In genomic region chr11:117809407-117810311, GRCm38 (mm10) we compare ENCODE assay signal across 8 mouse cellular contexts. TPM values are rescaled to one million over a fixed set of nuclear protein-coding genes. Genes with fewer than 3 reads are reported as not detected.
A peak's percentile ranks its signal among the peaks of the same experiment; 100 is the strongest.
DNase-seq lines count a peak whose midpoint lies in the region; ATAC-seq and TF ChIP-seq lines count a peak whose summit lies in the region.

Gene Gm20708 (plus strand): TSS chr11:117809668.
Gene Syngr2 (plus strand): TSS chr11:117809668.

- peak; percentile 55 for TF ChIP-seq POLR2A in testis, adult 2 months (IDR thresholded peaks at IDR 0.05; ENCODE audit: control insufficient read depth, low read depth, low read length)

- H3K27me3 ChIP-seq in liver, embryonic 12.5 days (replicated peaks), result no peaks in the 10 kb centered on the region
- H3K27me3 ChIP-seq in testis, adult 2 months (ENCODE audit: control insufficient read depth, insufficient read depth, low read length), result no peaks in the 10 kb centered on the region

- intact Hi-C loops in gastrocnemius, postnatal 14 days (cut with DNase I; ENCODE audit: low total_unique reads), result no loop called here

- under 1% methylated on average over 57 of the region's 75 CpGs for whole genome bisulfite sequencing in liver, embryonic 12.5 days (ENCODE audit: insufficient replicate concordance)

- peak within 1 kb of the TSS; percentile 90 for H3K27ac ChIP-seq in liver, embryonic 12.5 days
- H3K27ac ChIP-seq in testis, adult 2 months (ENCODE audit: control insufficient read depth, insufficient read depth, low read depth, low read length), result peak within 1 kb of the TSS; percentile 2; the same call in 1 of the 2 replicates

- peak within 1 kb of the TSS; percentile 95 for H3K4me2 ChIP-seq in liver, embryonic 12.5 days

- no peaks in the 10 kb centered on the region for H3K9me3 ChIP-seq in liver, embryonic 12.5 days (replicated peaks)

- H3K36me3 ChIP-seq in liver, embryonic 12.5 days, result peaks cover 77% of the 10 kb centered on the region
- no peaks in the 10 kb centered on the region for H3K36me3 ChIP-seq in testis, adult 2 months (ENCODE audit: control insufficient read depth, insufficient read depth, low read length)

- no peak for TF ChIP-seq CTCF in testis, adult 2 months (IDR thresholded peaks at IDR 0.05; ENCODE audit: control insufficient read depth, insufficient read depth, insufficient replicate concordance, low read depth, low read length)

- H3K4me3 ChIP-seq in liver, embryonic 12.5 days, result peak within 1 kb of the TSS; percentile 85
- peak within 1 kb of the TSS; percentile 86 for H3K4me3 ChIP-seq in testis, adult 2 months (ENCODE audit: control insufficient read depth, low read depth, low read length)

- H3K4me1 ChIP-seq in liver, embryonic 12.5 days, result peaks cover 82% of the 10 kb centered on the region
- H3K4me1 ChIP-seq in testis, adult 2 months (ENCODE audit: control insufficient read depth, insufficient read depth, low read length), result peaks cover 18% of the 10 kb centered on the region

- peak; percentile 56 for DNase-seq in layer of hippocampus, adult 11-12 months (ENCODE audit: low spot score)
- no peak for DNase-seq in layer of hippocampus, adult 9-10 months (ENCODE audit: low spot score)
- peak; percentile 77 for DNase-seq in c-Kit-negative CD71-positive TER-119-positive erythroid progenitor cells, embryonic 14.5 days (ENCODE audit: low read depth, low spot score)
- DNase-seq in gastrocnemius, postnatal 14 days, result peak; percentile 75
- DNase-seq in induced T-regulatory cell, adult 2 months (ENCODE audit: low read depth), result peak; percentile 85

- ATAC-seq in liver, embryonic 12.5 days, result peak; percentile 73
- ATAC-seq in monocyte, adult 5-6 weeks (replicated peaks; ENCODE audit: insufficient number of reproducible peaks, low FRiP score, low TSS enrichment, poor library complexity, severe bottlenecking), result peak; percentile 36

- peak within 1 kb of the TSS; percentile 94 for H3K9ac ChIP-seq in liver, embryonic 12.5 days

RNA-seq across cellular contexts. Expression of gene Gm20708, which starts in this region (rescaled TPM):
- total RNA-seq in gastrocnemius, postnatal 14 days (2021), result 1 to 10 TPM in 1 of 2 experiments, under 1 TPM in 1; 0.73 to 1.5 TPM
- polyA plus RNA-seq in liver, embryonic 12.5 days (2016; fragmentation: Nextera tagmentation; extraction: Ambion mirVana), result 0.23 and 0.27 TPM in 2 replicates
- total RNA-seq in monocyte, adult 5-6 weeks (2017), result 3.7 to 10.5 TPM (median 5.6 TPM) in 3 replicates
- 1.0 TPM in 1 of 2 replicates, not detected in the other for polyA plus RNA-seq in testis, adult 2 months (2012; rRNA removed)

RNA-seq across cellular contexts. Expression of gene Syngr2, which starts in this region (rescaled TPM):
- 100 to 1,000 TPM; 104 to 111 TPM for total RNA-seq in gastrocnemius, postnatal 14 days (2021)
- 61.5 and 66.4 TPM in 2 replicates for polyA plus RNA-seq in liver, embryonic 12.5 days (2016; fragmentation: Nextera tagmentation; extraction: Ambion mirVana)
- total RNA-seq in monocyte, adult 5-6 weeks (2017), result 134 to 139 TPM (median 137 TPM) in 3 replicates
- polyA plus RNA-seq in testis, adult 2 months (2012; rRNA removed), result 21.3 and 32.5 TPM in 2 replicates
